Mouse (Mus musculus) small intestine, adult 2 months (tissue): ENCODE data around the gene Nr3c2. TPM values are rescaled to one million over a fixed set of nuclear protein-coding genes. Genes with fewer than 3 reads are reported as not detected.

Experiments
- H3K27ac ChIP-seq: fragments of 200-500 bp; 2 replicates; pipeline ENCODE4 v1.5.1; 2012; ENCODE audit warnings: low read depth, low read length, control low read depth, inconsistent platforms; ENCODE audit not compliant: insufficient read depth
- H3K27me3 ChIP-seq: fragments of 200-500 bp; 2 replicates; pipeline ENCODE4 v1.6.1; 2012; ENCODE audit warnings: mild to moderate bottlenecking, moderate library complexity, low read length, inconsistent platforms; ENCODE audit not compliant: control insufficient read depth, insufficient read depth
- H3K36me3 ChIP-seq: fragments of 200-500 bp; 2 replicates; pipeline ENCODE4 v1.6.1; 2012; ENCODE audit warnings: mild to moderate bottlenecking, low read length, control low read depth, inconsistent platforms; ENCODE audit not compliant: control insufficient read depth, insufficient read depth
- H3K4me1 ChIP-seq: fragments of 200-500 bp; 2 replicates; pipeline ENCODE4 v1.6.1; 2012; ENCODE audit warnings: low read length, inconsistent platforms, mixed read lengths; ENCODE audit not compliant: control insufficient read depth, insufficient read depth, insufficient read length
- H3K4me3 ChIP-seq: fragments of 200-500 bp; 2 replicates; pipeline ENCODE4 v1.5.1; 2012; ENCODE audit warnings: low read depth, mild to moderate bottlenecking, control low read depth, inconsistent platforms, low read length, moderate library complexity
- CTCF ChIP-seq: fragments of 200-500 bp; IDR thresholded peaks from 2 replicates; pipeline ENCODE4 v1.5.1; 2012; ENCODE audit warnings: low read depth, mild to moderate bottlenecking, control low read depth, inconsistent platforms, low read length, moderate library complexity, mixed read lengths; ENCODE audit not compliant: insufficient replicate concordance, insufficient read length; ENCODE audit errors: extremely low read depth
- POLR2A ChIP-seq: fragments of 200-500 bp; IDR thresholded peaks from 2 replicates; pipeline ENCODE4 v1.6.1; 2012; ENCODE audit warnings: low read depth, mild to moderate bottlenecking, control low read depth, inconsistent platforms, low read length, moderate library complexity
- WGBS: fragments of 180-500 bp; shearing (Covaris S2); methylation state at CpG from one replicate; pipeline ENCODE4 v1.1.7; 2018; 5-methylcytosine and 5-hydroxymethylcytosine counted together
- polyA plus RNA-seq: library from polyadenylated mRNA; depleted of rRNA; stranded (reverse); fragments of >200 nt; gene quantifications from 2 replicates; pipeline ENCODE4 v1.2.3, GENCODE M21; 2012

Nr3c2 gene
- polyA plus RNA-seq, 1 experiment, result 12.0 TPM

GRCm38 (mm10) chr8:77227742-77228141 lies 328.5 kb downstream of the Nr3c2 start:
- WGBS, result 68% methylated on average over 5 of the region's 5 CpGs
- Histone ChIP-seq H3K27me3 (no peaks in the 10 kb centered on the region), H3K36me3 (0 out of 2 replicates have a peak, but pooled peaks cover 2% of the 10 kb centered on the region), H3K27ac (no peak overlapping the region), H3K4me1 (no peaks in the 10 kb centered on the region; the same call in 1 of the 2 replicates), H3K4me3 (no peak overlapping the region)
- TF ChIP-seq CTCF, result no peak
- TF ChIP-seq POLR2A, result no peak

GRCm38 (mm10) chr8:77228688-77229087 lies 329.4 kb downstream of the Nr3c2 start:
- H3K27me3 ChIP-seq, result no peaks in the 10 kb centered on the region
- no peak overlapping the region for H3K4me3 ChIP-seq
- no peak overlapping the region for H3K27ac ChIP-seq
- H3K4me1 ChIP-seq, result no peaks in the 10 kb centered on the region; the same call in 1 of the 2 replicates
- H3K36me3 ChIP-seq, result 0 out of 2 replicates have a peak, but pooled peaks cover 1% of the 10 kb centered on the region
- 87% methylated on average over 7 of the region's 7 CpGs for WGBS
- TF ChIP-seq POLR2A, result no peak
- no peak for TF ChIP-seq CTCF

- Histone ChIP-seq H3K27ac (no peak overlapping the region), H3K36me3 (peaks cover 2% of the 10 kb centered on the region; the same call in 1 of the 2 replicates), H3K27me3 (no peaks in the 10 kb centered on the region), H3K4me1 (no peaks in the 10 kb centered on the region; the same call in 1 of the 2 replicates), H3K4me3 (no peak overlapping the region)
- 93% methylated on average over 1 of the region's 1 CpGs for WGBS
- no peak for TF ChIP-seq POLR2A
- TF ChIP-seq CTCF, result no peak
Measured at GRCm38 (mm10) chr8:77231211-77231610, 332.0 kb downstream of the Nr3c2 start.

- 23% methylated on average over 6 of the region's 6 CpGs for WGBS
- peaks cover 2% of the 10 kb centered on the region; the same call in 1 of the 2 replicates for H3K36me3 ChIP-seq
- no peak overlapping the region for H3K4me3 ChIP-seq
- no peak overlapping the region for H3K27ac ChIP-seq
- TF ChIP-seq CTCF (no peak), POLR2A (no peak)
- no peaks in the 10 kb centered on the region; the same call in 1 of the 2 replicates for H3K4me1 ChIP-seq
- H3K27me3 ChIP-seq, result no peaks in the 10 kb centered on the region
Measured at GRCm38 (mm10) chr8:77231834-77232233, 332.6 kb downstream of the Nr3c2 start.

- Histone ChIP-seq H3K4me3 (no peak overlapping the region), H3K4me1 (no peaks in the 10 kb centered on the region; the same call in 1 of the 2 replicates), H3K36me3 (peaks cover 2% of the 10 kb centered on the region; the same call in 1 of the 2 replicates), H3K27ac (no peak overlapping the region), H3K27me3 (no peaks in the 10 kb centered on the region)
- TF ChIP-seq CTCF, result no peak
- no peak for TF ChIP-seq POLR2A
- WGBS, result 83% methylated on average over 3 of the region's 3 CpGs
Measured at GRCm38 (mm10) chr8:77232411-77232810, 333.2 kb downstream of the Nr3c2 start.

GRCm38 (mm10) chr8:77236701-77237100 lies 337.5 kb downstream of the Nr3c2 start:
- 67% methylated on average over 1 of the region's 1 CpGs for WGBS
- H3K27ac ChIP-seq, result no peak overlapping the region
- H3K4me3 ChIP-seq, result no peak overlapping the region
- TF ChIP-seq POLR2A, result no peak
- TF ChIP-seq CTCF, result no peak
- H3K36me3 ChIP-seq, result peaks cover 2% of the 10 kb centered on the region
- no peaks in the 10 kb centered on the region for H3K27me3 ChIP-seq
- H3K4me1 ChIP-seq, result peaks cover 6% of the 10 kb centered on the region; the same call in 1 of the 2 replicates

GRCm38 (mm10) chr8:77239462-77239861 lies 340.2 kb downstream of the Nr3c2 start:
- peaks cover 6% of the 10 kb centered on the region for H3K36me3 ChIP-seq
- peaks cover 6% of the 10 kb centered on the region; the same call in 1 of the 2 replicates for H3K4me1 ChIP-seq

More at GRCm38 (mm10) chr8:77239462-77239861, 340.2 kb downstream of the Nr3c2 start:
- TF ChIP-seq POLR2A, result no peak
- TF ChIP-seq CTCF, result no peak
- Histone ChIP-seq H3K27ac (no peak overlapping the region), H3K4me3 (no peak overlapping the region), H3K27me3 (no peaks in the 10 kb centered on the region)
